Mouse (Mus musculus) embryonic fibroblast, embryonic 13.5 days (primary cell): ENCODE measurements around the gene Osbp.

ENCODE experiments used
- CTCF ChIP-seq: IDR thresholded peaks from 2 replicates; pipeline ENCODE4 v1.5.1; 2011; ENCODE audit warnings: mild to moderate bottlenecking, control low read depth, low read length, moderate library complexity, borderline replicate concordance; ENCODE audit not compliant: insufficient read depth
- POLR2A ChIP-seq: IDR thresholded peaks from 2 replicates; pipeline ENCODE4 v1.6.1; 2011; ENCODE audit warnings: low read depth, mild to moderate bottlenecking, control low read depth, low read length, moderate library complexity

- TF ChIP-seq POLR2A, result no peak
- TF ChIP-seq CTCF, result no peak
Measured at GRCm38 (mm10) chr19:12004216-12005008, 38.7 kb downstream of the Osbp start.
